Mouse (Mus musculus): Measurements from ENCODE around the gene Pms1. TPM values are rescaled to one million over a fixed set of nuclear protein-coding genes. Genes with fewer than 3 reads are reported as not detected.
"Not testable (repeated sequence)": the region's sequence is repeated elsewhere in the genome, so short reads cannot be mapped to it uniquely, and the experiment has no call there.

Pms1 gene
- polyA plus RNA-seq (2015; fragmentation: Nextera tagmentation; extraction: Ambion mirVana): 10.1 and 13.4 TPM in 2 replicates

- Histone ChIP-seq H3K9ac (replicated peaks) (peak within 1 kb of the TSS; percentile 86), H3K9me3 (replicated peaks) (no peaks in the 10 kb centered on the region), H3K4me2 (peak within 1 kb of the TSS; percentile 75), H3K36me3 (no peaks in the 10 kb centered on the region), H3K27ac (replicated peaks) (peak within 1 kb of the TSS; percentile 89), H3K27me3 (replicated peaks) (no peaks in the 10 kb centered on the region), H3K4me3 (replicated peaks) (peak within 1 kb of the TSS; percentile 97), H3K4me1 (peaks cover 5% of the 10 kb centered on the region; the same call in 1 of the 2 replicates)
- ATAC-seq (ENCODE audit: low FRiP score): peak; percentile 100
- WGBS: under 1% methylated on average over 66 of the region's 66 CpGs
These were observed at the start of gene Pms1, which contains the start of the genes Ormdl1 and Gm28778 for GRCm38 (mm10) chr1:53296581-53297383. TSS of gene Pms1 (minus strand) at chr1:53297018. TSS of gene Ormdl1 (plus strand) at chr1:53297095. TSS of gene Gm28778 (plus strand) at chr1:53297111.

GRCm38 (mm10) chr1:53341071-53341470, 44.3 kb upstream of the Pms1 start:
- H3K9ac ChIP-seq (replicated peaks): no peak overlapping the region
- no peak overlapping the region for H3K4me3 ChIP-seq (replicated peaks)
- WGBS: 99% methylated on average over 2 of the region's 2 CpGs
- peaks cover 50% of the 10 kb centered on the region for H3K36me3 ChIP-seq
- H3K9me3 ChIP-seq (replicated peaks): peaks cover 15% of the 10 kb centered on the region; the same call in 1 of the 2 replicates
- ATAC-seq (ENCODE audit: low FRiP score): no peak
- H3K27ac ChIP-seq (replicated peaks): no peak overlapping the region
- no peaks in the 10 kb centered on the region for H3K4me1 ChIP-seq
- H3K4me2 ChIP-seq: no peak overlapping the region
- no peaks in the 10 kb centered on the region for H3K27me3 ChIP-seq (replicated peaks)

GRCm38 (mm10) chr1:53337403-53337802, 40.6 kb upstream of the Pms1 start:
- H3K4me3 ChIP-seq (replicated peaks); H3K9ac ChIP-seq (replicated peaks); H3K4me2 ChIP-seq; H3K4me1 ChIP-seq; H3K27ac ChIP-seq (replicated peaks); H3K27me3 ChIP-seq (replicated peaks); ATAC-seq (ENCODE audit: low FRiP score): not testable (repeated sequence)
- H3K36me3 ChIP-seq: peaks cover 21% of the 10 kb centered on the region
- 72% methylated on average over 2 of the region's 2 CpGs for WGBS
- peaks cover 15% of the 10 kb centered on the region; the same call in 1 of the 2 replicates for H3K9me3 ChIP-seq (replicated peaks)

- no peak for ATAC-seq (ENCODE audit: low FRiP score)
- Histone ChIP-seq H3K4me2 (no peak overlapping the region), H3K9me3 (replicated peaks) (peaks cover 3% of the 10 kb centered on the region; the same call in 1 of the 2 replicates), H3K4me1 (no peaks in the 10 kb centered on the region), H3K27me3 (replicated peaks) (no peaks in the 10 kb centered on the region), H3K9ac (replicated peaks) (no peak overlapping the region), H3K4me3 (replicated peaks) (no peak overlapping the region), H3K36me3 (peaks cover 3% of the 10 kb centered on the region; the same call in 1 of the 2 replicates), H3K27ac (replicated peaks) (no peak overlapping the region)
These were observed 38.6 kb upstream of the Pms1 start for GRCm38 (mm10) chr1:53335465-53335864.

- H3K27me3 ChIP-seq (replicated peaks); H3K36me3 ChIP-seq; H3K4me2 ChIP-seq; H3K9ac ChIP-seq (replicated peaks); H3K4me1 ChIP-seq; H3K9me3 ChIP-seq (replicated peaks); ATAC-seq (ENCODE audit: low FRiP score); H3K27ac ChIP-seq (replicated peaks); H3K4me3 ChIP-seq (replicated peaks): not testable (repeated sequence)
- WGBS: 86% methylated on average over 5 of the region's 5 CpGs
These were observed 36.7 kb upstream of the Pms1 start for GRCm38 (mm10) chr1:53333527-53333926.

GRCm38 (mm10) chr1:53324827-53325494, 28.1 kb upstream of the Pms1 start:
- no peaks in the 10 kb centered on the region for H3K4me1 ChIP-seq
- no peaks in the 10 kb centered on the region for H3K9me3 ChIP-seq (replicated peaks)
- 96% methylated on average over 5 of the region's 5 CpGs for WGBS
- H3K27ac ChIP-seq (replicated peaks): no peak overlapping the region
- H3K36me3 ChIP-seq: peaks cover 8% of the 10 kb centered on the region
- H3K4me2 ChIP-seq: no peak overlapping the region
- H3K9ac ChIP-seq (replicated peaks): no peak overlapping the region
- ATAC-seq (ENCODE audit: low FRiP score): no peak
- no peak overlapping the region for H3K4me3 ChIP-seq (replicated peaks)
- no peaks in the 10 kb centered on the region for H3K27me3 ChIP-seq (replicated peaks)

GRCm38 (mm10) chr1:53324277-53324676, 27.5 kb upstream of the Pms1 start:
- Histone ChIP-seq H3K27ac (replicated peaks) (no peak overlapping the region), H3K4me3 (replicated peaks) (no peak overlapping the region), H3K4me1 (no peaks in the 10 kb centered on the region), H3K4me2 (no peak overlapping the region), H3K9me3 (replicated peaks) (no peaks in the 10 kb centered on the region), H3K36me3 (peaks cover 8% of the 10 kb centered on the region), H3K9ac (replicated peaks) (no peak overlapping the region), H3K27me3 (replicated peaks) (no peaks in the 10 kb centered on the region)
- ATAC-seq (ENCODE audit: low FRiP score): no peak
- WGBS: 98% methylated on average over 1 of the region's 1 CpGs

GRCm38 (mm10) chr1:53323254-53323653, 26.4 kb upstream of the Pms1 start:
- no peak for ATAC-seq (ENCODE audit: low FRiP score)
- Histone ChIP-seq H3K9ac (replicated peaks) (no peak overlapping the region), H3K36me3 (peaks cover 12% of the 10 kb centered on the region), H3K4me2 (no peak overlapping the region), H3K27me3 (replicated peaks) (no peaks in the 10 kb centered on the region), H3K4me1 (no peaks in the 10 kb centered on the region), H3K4me3 (replicated peaks) (no peak overlapping the region), H3K27ac (replicated peaks) (no peak overlapping the region), H3K9me3 (replicated peaks) (no peaks in the 10 kb centered on the region)
- WGBS: 96% methylated on average over 5 of the region's 5 CpGs

GRCm38 (mm10) chr1:53321662-53322344, 25.0 kb upstream of the Pms1 start:
- no peak for ATAC-seq (ENCODE audit: low FRiP score)
- H3K9me3 ChIP-seq (replicated peaks): no peaks in the 10 kb centered on the region
- no peaks in the 10 kb centered on the region for H3K27me3 ChIP-seq (replicated peaks)
- no peaks in the 10 kb centered on the region for H3K4me1 ChIP-seq
- H3K36me3 ChIP-seq: peaks cover 20% of the 10 kb centered on the region
- no peak overlapping the region for H3K4me2 ChIP-seq
- H3K27ac ChIP-seq (replicated peaks): no peak overlapping the region
- 96% methylated on average over 4 of the region's 4 CpGs for WGBS
- no peak overlapping the region for H3K9ac ChIP-seq (replicated peaks)
- no peak overlapping the region for H3K4me3 ChIP-seq (replicated peaks)

GRCm38 (mm10) chr1:53312989-53313967, 16.5 kb upstream of the Pms1 start, which contains the start of gene Osgepl1:
TSS of gene Osgepl1 (plus strand) at chr1:53313624.
- H3K4me1 ChIP-seq: peaks cover 13% of the 10 kb centered on the region
- ATAC-seq (ENCODE audit: low FRiP score): peak; percentile 99
- 2% methylated on average over 27 of the region's 27 CpGs for WGBS
- no peaks in the 10 kb centered on the region for H3K9me3 ChIP-seq (replicated peaks)
- peak within 1 kb of the TSS; percentile 91 for H3K27ac ChIP-seq (replicated peaks)
- peak within 1 kb of the TSS; percentile 77 for H3K9ac ChIP-seq (replicated peaks)
- H3K4me2 ChIP-seq: peak within 1 kb of the TSS; percentile 65
- peaks cover 10% of the 10 kb centered on the region for H3K36me3 ChIP-seq
- H3K27me3 ChIP-seq (replicated peaks): no peaks in the 10 kb centered on the region
- peak within 1 kb of the TSS; percentile 70 for H3K4me3 ChIP-seq (replicated peaks)

Data from neural tube, embryonic 15.5 days (tissue).